Mouse (Mus musculus) left cerebral cortex, postnatal 36 days (tissue): ENCODE results near the gene Lrrfip1. TPM values are rescaled to one million over a fixed set of nuclear protein-coding genes. Genes with fewer than 3 reads are reported as not detected.

ENCODE experiments used
- DNase-seq, 2 experiments: peaks; one replicate each; pipeline ENCODE4 v3.0.0; 2021 to 2022; ENCODE audit warnings: low spot score in 2 of 2, mixed read lengths in 1 of 2
- intact Hi-C: fragments of 180-260 bp; cut with DNase I; formaldehyde crosslinking; loops from one replicate; pipeline ENCODE4 v1.15.1; 2025
- total RNA-seq, 2 experiments: library from RNA; stranded (reverse); gene quantifications; 2 replicates each; pipeline ENCODE4 v1.2.3; 2021

The Lrrfip1 gene
- total RNA-seq, 2 experiments from 2014 or later, result 56.6 to 78.7 TPM

DNA sequence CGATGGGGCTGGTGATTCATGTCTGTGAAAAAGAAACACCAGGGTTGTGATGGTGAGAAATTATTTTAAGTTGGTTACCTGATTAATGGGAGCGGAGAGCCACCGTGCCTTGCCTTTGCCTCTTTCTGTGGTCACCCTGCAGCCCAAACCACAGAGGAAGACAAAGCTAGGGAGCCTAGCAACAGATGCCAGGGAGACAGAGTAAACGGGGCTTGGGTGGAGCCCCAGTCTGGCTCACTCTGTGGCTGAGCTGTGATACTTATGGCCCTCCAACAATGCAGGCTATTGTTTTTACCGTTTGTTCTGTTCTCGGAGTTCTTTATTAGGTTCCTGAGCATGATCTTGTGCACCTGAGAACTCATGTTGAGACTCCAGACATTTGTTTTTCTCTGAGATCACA lies 50.8 kb downstream of the Lrrfip1 start:
- intact Hi-C loops, result no loop called here
- DNase-seq, result no peak

- no peak for DNase-seq
- intact Hi-C loops, result no loop called here
Observed at GRCm38 (mm10) chr1:91051461-91052094, 53.0 kb downstream of the Lrrfip1 start.

- intact Hi-C loops, result no loop called here
- peak; percentile 80 to 82 for DNase-seq
Observed at GRCm38 (mm10) chr1:91052747-91053181, 54.2 kb downstream of the Lrrfip1 start.

DNA sequence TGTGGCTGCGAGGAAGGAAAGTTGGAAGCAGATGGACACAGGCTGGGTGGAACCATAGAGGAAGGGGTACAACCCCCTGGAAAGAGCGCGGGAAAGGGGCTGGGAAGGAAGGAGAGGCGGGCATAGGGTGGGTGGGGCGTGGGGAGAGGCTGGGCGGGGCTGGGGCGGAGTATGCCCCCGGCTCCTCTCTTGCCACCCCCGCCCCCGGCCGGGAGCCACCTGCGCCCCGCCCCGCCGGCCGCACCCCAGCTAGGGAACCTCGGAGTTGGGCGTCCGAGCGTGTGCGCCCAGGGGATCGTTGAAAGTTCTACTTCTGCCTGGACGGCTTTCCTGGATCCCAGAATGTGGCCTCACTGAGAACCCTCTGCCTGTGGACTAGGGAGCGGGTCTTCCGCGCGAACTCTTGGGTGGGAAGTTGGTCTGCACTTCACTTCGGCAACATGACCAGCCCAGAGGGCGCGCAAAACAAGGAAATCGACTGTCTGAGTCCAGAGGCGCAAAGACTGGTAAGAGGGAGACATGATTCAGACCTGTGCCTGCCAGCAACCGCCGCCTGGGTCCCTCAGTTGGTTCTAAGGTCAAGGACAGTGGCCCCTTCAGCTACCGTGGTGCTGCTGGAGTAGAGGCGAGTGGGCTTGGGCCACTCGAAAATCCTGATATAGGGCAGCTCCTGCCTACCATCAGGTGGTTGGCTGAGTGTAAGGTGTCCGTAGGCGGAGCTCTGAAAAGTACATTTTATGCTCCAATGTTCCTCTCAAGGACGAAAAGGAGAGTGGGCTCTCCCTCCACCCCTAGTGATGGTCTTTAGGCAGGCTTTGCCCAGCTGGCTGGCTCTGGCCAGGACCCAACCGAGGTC lies 54.9 kb downstream of the Lrrfip1 start:
- no peak for DNase-seq
- intact Hi-C loops, result no loop called here

DNA sequence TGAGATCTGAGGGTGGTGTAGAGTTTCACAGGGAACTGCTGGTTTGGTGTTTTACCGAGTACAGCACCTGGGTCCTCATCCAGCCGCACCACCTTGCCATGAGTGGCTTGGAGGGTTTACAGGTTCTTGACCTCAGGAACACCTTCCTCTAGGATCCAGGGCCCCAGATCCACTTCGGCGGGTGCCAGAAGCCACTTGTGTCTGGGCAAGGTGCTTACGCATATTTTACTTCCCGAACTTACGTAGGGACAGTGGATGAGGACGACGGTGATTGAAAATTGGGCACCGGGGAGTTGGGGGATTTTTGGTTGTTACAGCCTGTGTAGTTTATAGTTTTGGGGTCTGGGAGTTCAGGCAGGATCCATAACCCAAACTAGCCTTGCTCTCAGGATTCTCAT lies 55.5 kb downstream of the Lrrfip1 start:
- no peak for DNase-seq
- intact Hi-C loops, result no loop called here

DNA sequence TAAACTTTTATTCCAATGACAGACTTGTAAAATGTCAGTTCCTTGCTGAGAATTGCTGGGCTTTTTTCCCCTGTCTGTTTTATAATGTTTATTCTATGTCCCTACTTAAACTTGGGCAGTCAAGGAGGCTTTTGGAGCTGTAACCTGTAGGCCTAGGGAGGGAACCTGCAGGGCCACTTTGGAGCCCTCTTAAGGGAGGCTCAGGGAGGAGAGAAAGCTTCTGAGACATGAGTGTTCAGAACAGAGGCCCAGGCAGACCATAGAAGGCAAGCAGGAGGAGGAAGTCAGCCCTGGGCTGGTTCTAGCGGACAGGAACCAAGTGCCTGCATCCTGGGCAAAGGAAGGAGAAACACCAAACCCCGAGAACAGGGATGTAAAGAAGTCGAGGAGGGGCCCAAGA lies 56.3 kb downstream of the Lrrfip1 start:
- DNase-seq, result no peak
- intact Hi-C loops, result no loop called here

- intact Hi-C loops, result no loop called here
Observed at GRCm38 (mm10) chr1:91055744-91056143, 57.2 kb downstream of the Lrrfip1 start.

DNA sequence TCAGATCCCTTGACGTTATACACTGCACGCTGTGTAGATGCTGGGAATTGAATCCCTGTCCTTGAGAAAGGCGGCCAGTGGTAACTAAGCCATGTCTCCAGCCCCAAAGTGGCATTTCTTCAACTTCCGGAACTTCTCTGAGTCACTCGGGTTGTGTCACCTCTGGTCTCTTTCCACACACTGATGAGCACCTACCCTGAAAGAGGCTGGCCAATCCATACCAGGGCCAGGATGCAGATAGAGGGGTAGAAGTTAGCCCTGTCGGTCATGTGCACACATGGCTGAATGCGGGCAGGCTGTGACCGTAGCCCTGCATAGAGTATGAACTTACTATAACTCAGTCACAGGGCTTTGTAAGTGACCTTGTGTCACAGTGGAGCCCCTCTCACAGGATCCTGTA lies 57.9 kb downstream of the Lrrfip1 start:
- DNase-seq, result no peak
- intact Hi-C loops, result no loop called here

More at GRCm38 (mm10) chr1:91055744-91056143, 57.2 kb downstream of the Lrrfip1 start:
- DNase-seq, result no peak

GRCm38 (mm10) chr1:91057311-91058245 lies 59.0 kb downstream of the Lrrfip1 start:
- DNase-seq, result no peak
- intact Hi-C loops, result no loop called here

DNA sequence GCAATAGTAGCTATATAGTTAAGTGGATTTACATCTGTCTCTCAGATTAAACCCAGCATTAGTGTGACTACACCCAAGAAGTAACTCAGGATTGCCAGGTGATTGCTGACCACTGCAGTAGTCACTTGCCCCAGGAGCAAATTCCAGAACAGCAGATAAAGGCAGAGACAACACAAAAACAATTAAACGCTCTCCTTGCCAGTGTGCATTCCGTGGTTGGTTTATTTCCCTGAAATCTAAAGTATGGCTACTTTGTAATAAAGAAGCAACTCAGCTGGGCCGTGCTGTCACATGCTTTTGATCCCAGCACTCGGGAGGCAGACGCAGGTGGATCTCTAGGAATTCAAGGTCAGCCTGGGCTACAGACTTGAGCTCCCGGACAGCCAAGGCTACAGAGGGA lies 59.7 kb downstream of the Lrrfip1 start:
- intact Hi-C loops, result no loop called here
- no peak for DNase-seq

- no peak for DNase-seq
- intact Hi-C loops, result no loop called here
Observed at GRCm38 (mm10) chr1:91059792-91060604, 61.5 kb downstream of the Lrrfip1 start.

DNA sequence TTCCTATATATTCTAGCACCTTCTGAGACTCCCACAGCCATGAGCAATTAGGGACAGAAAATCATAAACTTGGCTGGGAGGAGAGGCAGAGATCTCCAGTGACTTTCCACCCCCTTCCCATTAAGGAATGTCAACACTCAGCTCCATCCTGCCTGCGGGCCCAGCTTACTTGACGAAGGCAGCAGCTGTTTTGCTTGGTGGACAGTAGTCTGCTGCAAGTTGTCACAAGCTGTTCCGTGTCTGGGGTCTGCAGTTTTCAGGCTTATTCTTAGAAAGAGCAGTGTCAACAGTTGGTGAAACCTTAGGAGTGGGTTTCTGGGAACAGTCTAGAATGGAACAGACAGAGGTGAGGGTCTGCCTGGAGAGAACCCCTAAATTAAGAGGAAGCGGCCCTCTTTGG lies 62.6 kb downstream of the Lrrfip1 start:
- intact Hi-C loops, result no loop called here
- no peak for DNase-seq

DNA sequence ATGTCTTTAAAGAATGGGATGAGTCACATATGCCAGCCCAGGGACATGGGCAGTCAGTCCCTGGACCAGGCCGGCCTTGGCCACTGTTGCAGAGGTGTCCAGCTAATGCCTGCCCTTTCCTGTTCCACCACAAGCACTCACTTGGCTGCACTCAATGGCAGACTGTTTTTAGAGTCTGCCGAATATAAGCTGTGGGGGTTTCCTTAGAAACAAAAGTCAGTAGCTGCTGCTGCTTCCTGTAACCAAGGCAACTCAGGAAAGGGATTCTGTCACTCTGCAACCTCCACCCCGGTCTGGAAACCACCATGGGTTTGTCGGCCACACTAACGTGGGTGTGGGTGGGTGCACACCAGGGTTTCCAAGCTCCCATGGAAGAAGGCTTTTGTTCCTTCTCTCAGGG lies 63.8 kb downstream of the Lrrfip1 start:
- intact Hi-C loops, result no loop called here

DNA sequence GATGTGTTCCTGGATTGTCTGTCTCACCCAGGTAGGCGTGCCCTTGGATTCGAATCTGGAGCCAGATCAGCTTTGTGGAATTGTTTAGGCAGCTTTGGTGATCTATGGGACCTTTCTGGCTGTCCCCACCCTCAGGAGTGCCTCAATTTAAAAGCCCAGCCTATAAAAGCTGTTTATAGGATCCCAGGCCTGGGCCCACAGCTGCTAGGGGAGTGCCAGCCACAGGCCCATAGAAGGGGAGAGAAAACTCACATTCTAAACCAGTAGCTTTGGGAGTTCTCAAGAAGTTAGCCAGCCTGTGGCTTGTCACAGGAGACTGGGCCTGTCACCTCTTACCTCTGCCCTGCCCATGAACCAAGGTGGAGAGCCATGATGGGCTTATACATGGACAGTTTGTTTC lies 65.5 kb downstream of the Lrrfip1 start:
- no peak for DNase-seq
- intact Hi-C loops, result no loop called here

More for the DNA sequence above, 63.8 kb downstream of the Lrrfip1 start:
- DNase-seq, result peak; percentile 65 to 80

GRCm38 (mm10) chr1:91064903-91065525 lies 66.5 kb downstream of the Lrrfip1 start:
- intact Hi-C loops, result no loop called here
- DNase-seq, result peak; percentile 54 to 59

DNA sequence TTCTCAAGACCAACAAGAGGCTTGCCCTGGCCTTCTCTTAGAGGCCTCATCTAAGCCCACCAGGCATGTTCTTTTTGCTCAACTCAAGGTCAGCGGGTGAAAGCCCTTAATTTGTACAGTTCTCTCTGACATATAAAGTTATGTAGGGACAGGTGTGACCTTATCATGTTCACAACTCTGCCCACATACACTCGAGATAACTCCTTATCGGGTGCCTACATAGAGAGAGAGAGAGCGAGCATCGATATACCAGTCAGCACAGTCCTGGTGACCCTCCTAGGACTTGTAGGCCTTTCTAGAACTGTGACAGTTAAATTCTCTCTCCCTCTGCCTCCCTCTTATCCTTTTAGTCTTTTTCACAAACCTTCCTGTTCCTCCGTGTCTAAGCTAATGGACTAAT lies 67.5 kb downstream of the Lrrfip1 start:
- no peak for DNase-seq
- intact Hi-C loops, result no loop called here

- DNase-seq, result no peak
- intact Hi-C loops, result no loop called here
Observed at GRCm38 (mm10) chr1:91066599-91066998, 68.1 kb downstream of the Lrrfip1 start.

GRCm38 (mm10) chr1:91067716-91068115 lies 69.2 kb downstream of the Lrrfip1 start:
- intact Hi-C loops, result no loop called here

GRCm38 (mm10) chr1:91069575-91069974 lies 71.0 kb downstream of the Lrrfip1 start:
- DNase-seq, result no peak
- intact Hi-C loops, result no loop called here

More at GRCm38 (mm10) chr1:91067716-91068115, 69.2 kb downstream of the Lrrfip1 start:
- DNase-seq, result no peak
